ENCODE assay signal across 19 mouse cellular contexts in the genomic region with DNA sequence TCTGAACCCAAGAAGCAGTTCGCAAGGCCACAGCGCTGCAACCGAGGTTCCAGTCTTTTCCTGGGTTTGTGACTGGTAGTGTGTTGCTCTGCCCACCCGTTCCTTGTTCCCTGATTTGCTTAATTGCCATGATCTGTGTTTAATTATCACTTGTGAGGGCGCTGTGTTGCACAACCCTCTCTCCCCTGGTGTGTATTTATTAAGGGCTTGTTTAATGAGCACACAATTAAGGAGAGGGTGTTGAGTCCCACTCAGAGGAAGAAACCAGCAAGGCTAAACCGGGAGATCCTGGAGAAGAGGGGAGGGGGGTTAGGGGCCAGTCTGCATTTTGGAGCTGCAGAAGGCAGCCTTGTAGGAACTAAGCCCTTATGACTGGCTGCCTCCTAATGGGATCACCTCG. TPM values are rescaled to one million over a fixed set of nuclear protein-coding genes. Genes with fewer than 3 reads are reported as not detected.
"Had no signal": no experiment of that assay in that cellular context is flagged by ENCODE, and none has a peak within 500 bp of the region (broad histone marks: within the 10 kb centered on the region; RNA-seq: fewer than 3 reads in every experiment).

No protein-coding gene starts in this region.

- H3K27ac ChIP-seq: left cerebral cortex, adult 2 months; liver, embryonic 13.5 days; lung, embryonic 15.5 days; macrophage; midbrain, embryonic 12.5 days; neural tube, embryonic 15.5 days; stomach, embryonic 15.5 days had no signal

- H3K4me2 ChIP-seq: liver, embryonic 13.5 days; lung, embryonic 15.5 days; midbrain, embryonic 12.5 days; neural tube, embryonic 15.5 days; stomach, embryonic 15.5 days had no signal

- H3K9ac ChIP-seq: liver, embryonic 13.5 days; liver, postnatal 0 days; lung, embryonic 15.5 days; midbrain, embryonic 12.5 days; neural tube, embryonic 15.5 days; stomach, embryonic 15.5 days had no signal

- DNase-seq: kidney, adult 9 months; kidney, postnatal 14 days; liver; liver, embryonic 13.5 days; liver, postnatal 0 days; lung, postnatal 14 days; right cerebral cortex, postnatal 4 days; spleen, adult 18-20 months; thymus, adult 2 months had no signal

- H3K4me3 ChIP-seq: left cerebral cortex, adult 2 months; liver, embryonic 13.5 days; lung, embryonic 15.5 days; megakaryocyte, embryonic 14.5 days; midbrain, embryonic 12.5 days; myocyte; neural tube, embryonic 15.5 days; stomach, embryonic 15.5 days had no signal

- ATAC-seq: liver, postnatal 0 days had no signal

- H3K36me3 ChIP-seq: liver, embryonic 13.5 days; lung, embryonic 15.5 days; midbrain, embryonic 12.5 days; neural tube, embryonic 15.5 days; stomach, embryonic 15.5 days had no signal

- H3K9me3 ChIP-seq: liver, embryonic 13.5 days; lung, embryonic 15.5 days; megakaryocyte, embryonic 14.5 days; midbrain, embryonic 12.5 days; neural tube, embryonic 15.5 days; stomach, embryonic 15.5 days had no signal

RNA-seq across cellular contexts. Expression of a gene that starts 2.8 kb away (rescaled TPM):
- polyA plus RNA-seq: macrophage, myocyte had no signal

RNA-seq across cellular contexts. Expression of a gene that starts 23.4 kb away (rescaled TPM):
- polyA plus RNA-seq: myocyte had no signal

RNA-seq across cellular contexts. Expression of a gene that starts 40.9 kb away (rescaled TPM):
- polyA plus RNA-seq: limb, embryonic 11.5 days; lung, embryonic 15.5 days; midbrain, embryonic 12.5 days; myocyte; neural tube, embryonic 11.5 days; neural tube, embryonic 15.5 days had no signal
